Mouse (Mus musculus): ENCODE results near the gene Nipbl. TPM values are rescaled to one million over a fixed set of nuclear protein-coding genes. Genes with fewer than 3 reads are reported as not detected.

The Nipbl gene
- polyA plus RNA-seq, 1 experiment from 2014 or later, result 17.5 TPM

- H3K27ac ChIP-seq (ENCODE audit: low read depth, low read length), result no peak overlapping the region
- no peak overlapping the region for H3K4me3 ChIP-seq (ENCODE audit: low read depth, low read length)
- no peak for ATAC-seq (replicated peaks; ENCODE audit: insufficient number of reproducible peaks, low FRiP score, low TSS enrichment)
- no peaks in the 10 kb centered on the region for H3K9me3 ChIP-seq (replicated peaks; ENCODE audit: control insufficient read depth, low read length)
- peaks cover 8% of the 10 kb centered on the region; the same call in 1 of the 2 replicates for H3K36me3 ChIP-seq (ENCODE audit: control insufficient read depth, insufficient read depth, low read length)
- H3K27me3 ChIP-seq (ENCODE audit: control insufficient read depth, insufficient read depth, low read length), result no peaks in the 10 kb centered on the region
- H3K4me2 ChIP-seq, result no peak overlapping the region
- no peak overlapping the region for H3K9ac ChIP-seq (ENCODE audit: low read depth, low read length)
- 73% methylated on average over 8 of the region's 8 CpGs for WGBS (ENCODE audit: insufficient replicate concordance)
- no peaks in the 10 kb centered on the region for H3K4me1 ChIP-seq (ENCODE audit: control insufficient read depth, insufficient read depth, low read length)
These were observed 172.3 kb downstream of the Nipbl start for GRCm38 (mm10) chr15:8271952-8272351.

- no peak for ATAC-seq (replicated peaks; ENCODE audit: insufficient number of reproducible peaks, low FRiP score, low TSS enrichment)
- no peak overlapping the region for H3K9ac ChIP-seq (ENCODE audit: low read depth, low read length)
- H3K27ac ChIP-seq (ENCODE audit: low read depth, low read length), result no peak overlapping the region
- no peaks in the 10 kb centered on the region for H3K27me3 ChIP-seq (ENCODE audit: control insufficient read depth, insufficient read depth, low read length)
- H3K9me3 ChIP-seq (replicated peaks; ENCODE audit: control insufficient read depth, low read length), result no peaks in the 10 kb centered on the region
- H3K36me3 ChIP-seq (ENCODE audit: control insufficient read depth, insufficient read depth, low read length), result peaks cover 11% of the 10 kb centered on the region
- no peak overlapping the region for H3K4me2 ChIP-seq
- H3K4me3 ChIP-seq (ENCODE audit: low read depth, low read length), result no peak overlapping the region
- 86% methylated on average over 8 of the region's 8 CpGs for WGBS (ENCODE audit: insufficient replicate concordance)
- H3K4me1 ChIP-seq (ENCODE audit: control insufficient read depth, insufficient read depth, low read length), result no peaks in the 10 kb centered on the region
These were observed 176.0 kb downstream of the Nipbl start for GRCm38 (mm10) chr15:8268231-8268630.

GRCm38 (mm10) chr15:8267211-8267610 lies 177.1 kb downstream of the Nipbl start:
- H3K9me3 ChIP-seq (replicated peaks; ENCODE audit: control insufficient read depth, low read length), result no peaks in the 10 kb centered on the region
- H3K27ac ChIP-seq (ENCODE audit: low read depth, low read length), result no peak overlapping the region
- 89% methylated on average over 3 of the region's 3 CpGs for WGBS (ENCODE audit: insufficient replicate concordance)
- ATAC-seq (replicated peaks; ENCODE audit: insufficient number of reproducible peaks, low FRiP score, low TSS enrichment), result no peak
- H3K9ac ChIP-seq (ENCODE audit: low read depth, low read length), result no peak overlapping the region
- H3K27me3 ChIP-seq (ENCODE audit: control insufficient read depth, insufficient read depth, low read length), result no peaks in the 10 kb centered on the region
- H3K4me2 ChIP-seq, result no peak overlapping the region
- no peak overlapping the region for H3K4me3 ChIP-seq (ENCODE audit: low read depth, low read length)
- H3K4me1 ChIP-seq (ENCODE audit: control insufficient read depth, insufficient read depth, low read length), result no peaks in the 10 kb centered on the region
- peaks cover 14% of the 10 kb centered on the region for H3K36me3 ChIP-seq (ENCODE audit: control insufficient read depth, insufficient read depth, low read length)

GRCm38 (mm10) chr15:8265946-8266345 lies 178.3 kb downstream of the Nipbl start:
- H3K4me2 ChIP-seq, result no peak overlapping the region
- 91% methylated on average over 3 of the region's 3 CpGs for WGBS (ENCODE audit: insufficient replicate concordance)
- no peaks in the 10 kb centered on the region for H3K27me3 ChIP-seq (ENCODE audit: control insufficient read depth, insufficient read depth, low read length)
- no peaks in the 10 kb centered on the region for H3K9me3 ChIP-seq (replicated peaks; ENCODE audit: control insufficient read depth, low read length)
- no peak overlapping the region for H3K9ac ChIP-seq (ENCODE audit: low read depth, low read length)
- ATAC-seq (replicated peaks; ENCODE audit: insufficient number of reproducible peaks, low FRiP score, low TSS enrichment), result no peak
- H3K4me3 ChIP-seq (ENCODE audit: low read depth, low read length), result no peak overlapping the region
- no peaks in the 10 kb centered on the region for H3K4me1 ChIP-seq (ENCODE audit: control insufficient read depth, insufficient read depth, low read length)
- peaks cover 14% of the 10 kb centered on the region for H3K36me3 ChIP-seq (ENCODE audit: control insufficient read depth, insufficient read depth, low read length)
- no peak overlapping the region for H3K27ac ChIP-seq (ENCODE audit: low read depth, low read length)

Other genes with a start within 250 kb of the Nipbl start
- not detected in 2 replicates for gene Gm2310, start 75.5 kb upstream of the Nipbl start, polyA plus RNA-seq (2014; fragmentation: Nextera tagmentation; extraction: Ambion mirVana)